Mouse (Mus musculus) right cerebral cortex, adult 2 months (tissue): ENCODE data around the gene Asb15.

Experiments used
- DNase-seq, 2 experiments: peaks; one replicate each; pipeline ENCODE4 v3.0.0; 2021 to 2022; ENCODE audit warnings: low spot score in 2 of 2

The Asb15 gene

DNA sequence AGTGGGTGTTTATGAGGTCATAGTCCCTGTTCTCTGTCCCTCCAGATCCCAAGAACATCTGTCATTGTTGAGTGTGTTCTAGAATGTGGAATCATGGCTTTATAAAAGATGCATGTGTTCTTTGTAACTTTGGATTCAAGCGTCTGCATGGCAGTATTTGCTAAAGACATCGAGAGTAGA is at the start of gene Asb15:
Gene Asb15 (plus strand): TSS at position 81 of the 180 bp plus-strand sequence.
- no peak for DNase-seq

GRCm38 (mm10) chr6:24486530-24486929 is 41.4 kb upstream of the Asb15 start:
- DNase-seq, result no peak

DNA sequence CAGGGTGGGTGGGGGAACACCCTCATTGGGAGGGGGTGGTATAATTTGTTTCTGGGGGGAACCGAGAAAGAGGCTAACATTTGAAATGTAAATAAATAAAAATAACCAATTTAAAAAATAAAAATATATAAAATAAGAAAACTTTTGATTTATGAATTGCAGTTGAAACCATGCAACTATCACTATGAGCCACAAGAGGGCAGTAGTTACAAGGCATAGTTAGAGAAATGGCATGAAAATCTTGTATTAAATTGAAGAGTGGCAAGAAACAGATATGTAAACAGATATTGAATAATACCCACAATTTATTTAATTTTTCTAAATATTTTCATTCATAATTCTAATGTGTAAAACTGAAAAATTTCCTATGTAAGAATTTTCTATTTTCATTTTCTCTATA is 37.6 kb upstream of the Asb15 start:
- no peak for DNase-seq

DNA sequence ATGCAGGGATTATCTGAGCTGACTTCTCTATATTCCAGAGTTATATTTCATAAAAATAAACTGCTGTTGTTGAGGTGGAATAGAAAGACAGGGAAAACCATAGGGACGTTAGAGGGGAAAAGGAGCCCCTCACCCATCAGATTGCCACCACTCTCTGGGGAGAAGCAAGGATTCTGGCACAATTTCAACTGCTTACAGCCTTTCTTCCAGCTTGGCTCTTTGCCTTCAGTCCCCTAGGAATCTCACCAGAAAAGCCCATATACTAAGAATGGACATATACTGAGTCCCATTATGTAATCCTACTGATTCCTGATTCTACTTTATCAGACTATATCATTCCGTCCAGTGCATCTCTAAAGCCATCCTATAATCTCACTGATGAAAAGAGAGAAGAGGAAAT is 23.8 kb upstream of the Asb15 start:
- no peak for DNase-seq

DNA sequence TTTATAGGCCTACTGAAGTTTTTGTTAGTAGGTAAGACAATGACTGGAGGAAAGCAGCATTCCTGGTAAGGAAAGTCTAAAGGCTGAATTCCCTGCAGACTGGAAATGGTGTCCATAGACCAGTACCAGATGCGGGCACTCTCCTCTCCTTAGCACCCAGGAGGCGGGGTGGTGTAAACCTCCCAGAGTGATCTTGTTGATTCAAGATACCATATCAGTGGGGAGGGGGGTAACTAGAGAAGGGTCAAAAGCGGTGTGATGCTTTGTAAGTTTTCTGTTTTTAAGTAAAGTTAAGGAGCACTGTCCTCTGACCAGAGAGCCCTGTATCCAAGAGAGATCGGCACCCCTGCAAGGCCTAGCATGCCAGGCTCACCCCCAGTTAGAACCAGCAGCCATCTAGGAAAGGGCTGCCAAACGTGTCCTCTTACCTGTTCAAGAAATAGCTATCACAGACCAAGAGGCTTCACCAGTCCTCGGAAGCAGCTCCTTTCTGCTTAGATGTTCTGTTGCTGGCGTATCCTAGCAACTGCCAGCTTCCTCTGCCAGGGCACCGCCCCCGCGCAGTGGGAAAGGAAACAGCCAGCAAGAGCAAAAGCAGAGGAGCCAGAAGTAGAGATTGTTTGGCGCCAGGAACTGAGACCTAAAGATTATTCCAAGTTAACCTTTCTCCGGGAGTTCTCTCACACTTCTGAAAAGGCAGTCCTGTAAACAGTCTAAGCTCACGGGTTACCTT is 13.2 kb upstream of the Asb15 start, which contains the start of gene Iqub:
Gene Iqub (minus strand): TSS at position 516 of the 733 bp plus-strand sequence.
- peak; percentile 87 to 89 for DNase-seq

GRCm38 (mm10) chr6:24516197-24516596 is 11.7 kb upstream of the Asb15 start:
- DNase-seq, result no peak

DNA sequence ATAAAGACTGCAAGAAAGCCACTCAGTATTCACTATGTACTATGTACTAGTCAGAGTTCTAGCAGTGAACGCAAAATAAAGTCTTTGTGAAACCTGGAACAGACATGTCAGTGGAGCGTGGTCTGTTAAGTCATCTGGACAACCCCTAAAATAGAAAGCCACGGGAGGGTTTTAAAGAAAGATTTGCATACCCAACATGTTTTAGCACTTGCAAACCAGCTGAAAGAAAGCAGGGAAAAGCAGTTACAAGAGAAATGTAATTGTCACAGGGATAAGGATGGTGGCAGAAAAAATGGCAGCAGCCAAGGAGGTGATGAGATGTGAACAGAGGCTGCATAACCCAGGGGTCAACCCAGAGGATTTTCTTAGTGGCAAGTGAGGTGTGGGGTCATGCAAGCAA is 2.2 kb upstream of the Asb15 start:
- DNase-seq, result no peak

DNA sequence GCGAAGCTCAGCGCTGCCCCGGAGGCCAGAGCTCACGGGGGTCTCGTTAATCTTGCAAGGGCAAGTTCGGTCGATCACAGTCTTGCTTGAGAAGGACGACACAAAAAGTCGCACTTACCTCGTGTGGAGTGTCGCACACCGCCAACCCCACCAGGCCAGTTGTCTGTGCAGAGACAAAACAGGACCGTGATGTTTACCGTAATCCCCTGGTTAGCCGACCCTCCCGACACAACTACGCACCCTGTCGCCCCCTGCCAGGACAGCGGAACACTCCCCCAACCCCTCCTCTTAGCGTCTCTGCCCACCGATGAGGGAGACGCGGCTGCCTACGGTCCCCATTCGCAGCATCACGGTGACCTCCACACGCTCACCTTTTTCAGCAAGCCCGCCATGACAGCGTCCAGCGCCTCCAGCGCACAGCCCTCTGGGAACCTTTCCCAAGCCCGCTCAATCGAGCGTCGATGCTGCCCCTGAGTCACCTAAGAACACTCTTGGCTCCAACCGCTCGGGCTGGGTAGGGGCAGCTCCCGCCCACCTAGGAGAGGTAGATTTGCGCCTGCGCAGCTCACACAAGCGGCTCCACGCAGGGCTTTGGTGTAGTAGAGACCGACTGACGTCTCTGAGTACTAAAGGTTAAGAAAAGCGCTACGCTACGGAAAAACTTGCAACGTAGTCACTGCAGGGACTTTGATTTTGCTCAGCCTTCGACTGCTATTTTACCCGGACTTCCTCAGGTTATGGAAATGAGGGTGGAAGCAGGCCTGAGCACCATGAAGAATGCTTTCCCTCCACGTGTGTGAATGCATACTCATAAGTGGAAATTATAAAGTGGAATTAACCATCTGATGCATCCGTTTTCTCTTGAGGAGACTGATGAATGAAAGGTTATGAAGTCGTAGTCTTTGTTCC is 535 bp upstream of the Asb15 start, which contains the start of gene Ndufa5:
Gene Ndufa5 (minus strand): TSS at position 859 of the 909 bp plus-strand sequence.
- DNase-seq, result peak; percentile 88 to 90

- DNase-seq, result peak; percentile 61 to 70
Measured at GRCm38 (mm10) chr6:24530166-24530565, 2.2 kb downstream of the Asb15 start.

GRCm38 (mm10) chr6:24530711-24531420 is 2.9 kb downstream of the Asb15 start:
- DNase-seq, result no peak

GRCm38 (mm10) chr6:24532804-24533203 is 4.9 kb downstream of the Asb15 start:
- DNase-seq, result no peak

GRCm38 (mm10) chr6:24538435-24538834 is 10.5 kb downstream of the Asb15 start:
- no peak for DNase-seq

DNA sequence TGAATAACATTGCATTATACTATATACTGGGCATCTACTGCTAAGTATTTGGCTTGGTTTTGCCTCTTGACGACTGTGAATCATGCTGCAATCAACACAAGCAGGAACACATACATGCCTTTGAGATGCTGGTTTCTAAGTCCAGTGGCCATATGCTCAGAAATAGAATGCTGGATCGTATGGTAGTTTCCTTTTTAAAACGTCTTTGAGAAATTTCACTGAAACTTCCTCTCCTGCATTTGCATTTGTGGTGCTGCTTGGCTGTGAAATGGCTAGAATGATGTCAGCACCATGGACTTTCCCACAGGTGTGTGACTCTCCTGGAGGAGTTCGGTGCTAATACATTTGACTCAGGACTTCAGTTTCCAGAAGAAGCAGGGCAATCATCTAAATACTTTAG is 12.2 kb downstream of the Asb15 start:
- DNase-seq, result no peak

DNA sequence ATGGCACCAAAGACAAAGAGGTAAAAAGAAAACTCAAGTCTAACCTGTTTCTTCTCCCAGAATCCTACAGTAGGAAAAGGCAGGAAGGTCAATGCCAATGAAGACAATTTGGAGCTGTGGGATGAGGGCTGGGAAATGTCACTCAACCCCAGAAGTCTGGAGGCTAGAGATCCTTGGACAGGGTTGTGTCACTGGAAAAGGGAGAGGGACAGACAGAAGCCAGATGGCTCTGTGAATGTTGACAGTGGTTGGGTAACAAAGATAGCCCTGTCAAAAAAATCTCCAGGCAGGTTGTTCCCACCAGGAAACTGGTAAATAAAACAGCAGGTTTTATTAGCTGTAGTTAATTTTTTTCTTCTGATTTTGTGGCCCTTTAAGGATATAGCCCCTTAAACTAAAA is 14.4 kb downstream of the Asb15 start:
- no peak for DNase-seq

- no peak for DNase-seq
Measured at GRCm38 (mm10) chr6:24543119-24543591, 15.2 kb downstream of the Asb15 start.

GRCm38 (mm10) chr6:24546716-24547420 is 18.9 kb downstream of the Asb15 start:
- no peak for DNase-seq

GRCm38 (mm10) chr6:24549801-24550200 is 21.9 kb downstream of the Asb15 start:
- DNase-seq, result peak in 1 of 2 experiments; percentile 28

- no peak for DNase-seq
Measured at GRCm38 (mm10) chr6:24552046-24552445, 24.1 kb downstream of the Asb15 start.

- no peak for DNase-seq
Measured at GRCm38 (mm10) chr6:24554427-24555086, 26.6 kb downstream of the Asb15 start.

DNA sequence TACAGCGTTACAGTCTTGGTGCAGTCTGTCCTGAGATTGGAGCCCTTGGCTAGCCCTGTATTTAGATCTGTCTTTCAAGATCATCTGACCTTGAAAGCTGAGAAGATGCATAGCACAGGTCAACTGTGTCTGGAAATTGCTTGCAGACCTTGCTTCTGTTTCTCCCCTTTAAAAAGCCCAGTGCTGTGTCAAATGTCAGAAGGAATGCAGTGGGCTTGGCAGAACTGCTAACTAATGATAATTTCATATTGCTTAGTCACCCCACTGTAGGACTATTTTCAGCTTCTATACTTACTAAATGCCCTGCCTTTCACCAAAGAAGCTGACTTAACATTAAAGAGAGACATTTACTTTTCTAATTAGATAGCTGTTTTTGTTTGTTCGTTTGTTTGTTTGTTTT is 27.5 kb downstream of the Asb15 start:
- no peak for DNase-seq

- peak in 1 of 2 experiments; percentile 40 for DNase-seq
Measured at GRCm38 (mm10) chr6:24564081-24564480, 36.1 kb downstream of the Asb15 start.
